Mouse (Mus musculus) adrenal gland, adult 8-10 months (tissue): Measurements from ENCODE around the gene Gm3159. TPM values are rescaled to one million over a fixed set of nuclear protein-coding genes. Genes with fewer than 3 reads are reported as not detected.
"Not testable (repeated sequence)": the region's sequence is repeated elsewhere in the genome, so short reads cannot be mapped to it uniquely, and the experiment has no call there.

Experiments
- DNase-seq: peaks from one replicate; pipeline ENCODE4 v3.0.0; 2022
- total RNA-seq, 4 experiments: library from RNA; stranded (reverse); gene quantifications; 2 replicates each; pipeline ENCODE4 v1.2.4; 2022

Gm3159 gene
- total RNA-seq, result not detected

DNA sequence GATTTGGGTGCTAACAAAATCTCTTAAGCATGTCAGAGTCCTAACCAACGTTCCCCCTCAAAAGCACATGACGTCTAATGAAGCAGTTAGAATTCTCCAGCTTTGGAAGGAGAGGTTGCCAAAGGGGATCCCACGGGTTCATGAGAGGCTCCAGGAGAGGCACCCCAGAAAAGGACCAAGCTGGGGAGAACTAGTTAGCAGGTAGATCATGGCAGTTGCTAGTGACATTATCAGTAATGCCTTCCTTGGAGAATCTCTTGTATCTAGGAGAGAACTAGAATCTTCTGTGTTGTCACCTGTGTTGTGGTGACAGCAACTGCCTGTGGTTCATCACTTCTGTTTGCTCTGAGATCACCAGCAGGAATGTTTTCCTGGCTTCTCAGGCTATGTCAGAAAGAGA is at the start of gene Gm3159:
Gene Gm3159, plus strand, starts transcription at position 301 of the 400 bp plus-strand sequence.
- DNase-seq, result not testable (repeated sequence)

DNA sequence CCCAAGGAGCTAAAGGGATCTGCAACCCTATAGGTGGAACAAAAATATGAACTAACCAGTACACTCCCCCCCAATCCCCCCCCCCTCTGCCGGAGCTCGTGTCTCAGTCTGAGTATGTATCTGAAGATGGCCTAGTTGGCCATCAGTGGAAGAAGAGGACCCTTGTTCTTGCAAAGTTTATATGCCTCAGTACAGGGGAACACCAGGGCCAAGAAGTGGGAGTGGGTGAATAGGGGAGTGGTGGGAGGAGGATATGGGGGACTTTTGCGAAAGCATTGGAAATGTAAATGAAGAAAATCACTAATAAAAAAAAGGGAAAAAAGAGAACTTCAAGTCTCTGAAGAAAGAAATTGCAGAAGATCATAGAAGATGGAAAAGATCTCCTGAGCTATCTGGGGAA is 28.3 kb upstream of the Gm3159 start:
- DNase-seq, result not testable (repeated sequence)

DNA sequence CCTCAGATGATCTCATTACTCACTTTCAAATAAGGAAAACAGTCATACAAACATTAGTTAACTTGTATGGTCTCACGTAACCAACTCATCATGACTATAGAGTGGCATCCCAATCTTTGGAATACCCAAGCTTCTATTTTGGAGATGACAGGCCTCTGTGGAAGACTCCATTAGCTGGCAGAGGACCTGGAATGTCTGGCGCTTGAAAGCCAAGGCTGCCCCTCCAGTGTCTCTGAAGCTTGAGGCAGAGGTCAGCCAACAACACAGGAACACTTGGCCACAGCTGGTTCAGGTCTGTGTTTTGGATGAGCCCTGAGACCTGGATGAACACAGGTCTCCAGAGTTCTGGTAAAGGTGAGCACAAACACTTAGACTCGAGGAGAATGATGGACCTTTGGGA is 27.6 kb upstream of the Gm3159 start:
- DNase-seq, result not testable (repeated sequence)

DNA sequence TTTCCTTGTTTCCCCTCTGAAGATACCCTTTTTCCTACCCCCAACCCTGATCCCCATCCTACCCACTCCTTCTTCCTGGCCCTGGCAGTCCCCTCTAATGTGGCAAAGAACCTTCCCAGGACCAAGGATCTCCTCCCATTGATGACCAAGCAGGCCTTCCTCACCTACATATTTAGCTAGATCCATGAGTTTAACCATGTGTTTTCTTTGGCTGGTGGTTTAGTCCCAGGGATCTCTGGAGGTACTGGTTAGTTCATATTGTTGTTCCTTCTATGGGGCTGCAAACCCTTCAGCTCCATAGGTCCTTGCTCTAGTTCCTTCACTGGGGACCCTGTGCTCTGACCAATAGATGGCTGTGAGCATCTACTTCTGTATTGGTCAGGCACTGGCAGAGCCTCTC is 19.5 kb upstream of the Gm3159 start:
- DNase-seq, result not testable (repeated sequence)

DNA sequence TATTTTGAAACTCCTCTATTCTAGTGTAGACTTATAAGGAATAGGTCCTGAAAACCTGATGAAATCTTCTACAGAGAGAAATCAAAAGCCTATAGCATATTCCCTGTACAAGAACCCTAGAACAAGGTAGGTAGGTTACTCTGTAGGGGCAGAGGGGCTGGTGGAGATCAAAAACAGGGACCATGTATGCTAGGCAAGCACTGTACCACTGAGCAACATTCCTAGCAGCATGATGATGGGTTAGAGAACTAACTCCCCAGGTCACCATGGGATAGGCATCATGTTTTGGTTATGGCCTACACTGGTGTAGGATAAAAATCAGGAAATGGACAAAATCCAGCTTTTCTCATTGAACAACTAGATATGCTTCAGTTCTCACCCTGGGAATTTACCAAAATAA is 11.7 kb upstream of the Gm3159 start:
- DNase-seq, result not testable (repeated sequence)

DNA sequence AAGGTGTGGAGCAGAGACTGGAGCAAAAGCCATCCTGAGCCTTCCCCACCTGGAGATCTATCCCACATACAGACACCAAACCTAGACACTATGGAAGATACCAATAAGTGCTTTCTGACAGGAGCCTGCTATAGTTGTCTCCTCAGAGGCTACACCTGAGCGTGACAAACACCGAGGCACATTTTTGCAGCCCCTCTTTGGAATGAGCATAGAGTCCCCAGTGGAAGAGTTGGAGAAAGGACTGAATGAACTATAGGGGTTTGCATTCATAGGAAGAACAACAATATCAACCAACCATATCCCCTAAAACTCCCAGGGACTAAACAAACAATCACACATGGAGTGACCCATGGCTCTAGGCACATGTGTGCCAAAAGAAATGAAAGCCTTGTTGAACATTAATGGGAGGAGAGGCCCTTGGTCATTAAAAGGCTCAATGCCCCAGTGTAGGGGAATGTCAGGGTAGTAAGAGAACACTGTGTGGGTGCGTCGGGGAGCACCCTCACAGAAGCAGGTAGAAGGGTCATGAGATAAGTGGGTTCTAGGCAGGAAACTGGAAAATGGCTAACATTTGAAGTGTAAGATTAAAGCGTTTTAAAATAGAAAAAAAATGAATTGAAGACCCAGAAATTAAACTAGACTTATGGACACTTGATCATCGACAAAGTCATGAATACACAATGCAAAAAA is 4.3 kb upstream of the Gm3159 start:
- DNase-seq, result not testable (repeated sequence)

DNA sequence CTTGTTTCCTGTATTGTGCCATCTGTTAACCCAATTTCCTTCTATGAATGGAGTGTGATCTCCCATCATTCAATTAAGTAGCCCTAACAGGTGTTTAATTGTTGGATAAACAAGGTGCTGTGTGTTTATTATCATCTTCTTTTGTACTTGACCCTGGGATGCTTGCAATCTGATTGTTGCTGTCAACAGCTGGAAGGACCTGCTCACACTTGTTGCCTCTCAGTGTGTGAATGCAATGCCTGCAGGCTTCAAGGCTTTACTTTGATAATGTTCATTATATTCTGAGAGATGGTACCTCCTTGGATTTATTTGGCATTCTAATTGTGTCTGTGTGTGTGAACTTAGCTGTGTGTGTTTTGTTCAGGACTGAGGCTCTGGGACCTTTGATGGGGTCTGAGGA is 1.3 kb downstream of the Gm3159 start:
- not testable (repeated sequence) for DNase-seq

DNA sequence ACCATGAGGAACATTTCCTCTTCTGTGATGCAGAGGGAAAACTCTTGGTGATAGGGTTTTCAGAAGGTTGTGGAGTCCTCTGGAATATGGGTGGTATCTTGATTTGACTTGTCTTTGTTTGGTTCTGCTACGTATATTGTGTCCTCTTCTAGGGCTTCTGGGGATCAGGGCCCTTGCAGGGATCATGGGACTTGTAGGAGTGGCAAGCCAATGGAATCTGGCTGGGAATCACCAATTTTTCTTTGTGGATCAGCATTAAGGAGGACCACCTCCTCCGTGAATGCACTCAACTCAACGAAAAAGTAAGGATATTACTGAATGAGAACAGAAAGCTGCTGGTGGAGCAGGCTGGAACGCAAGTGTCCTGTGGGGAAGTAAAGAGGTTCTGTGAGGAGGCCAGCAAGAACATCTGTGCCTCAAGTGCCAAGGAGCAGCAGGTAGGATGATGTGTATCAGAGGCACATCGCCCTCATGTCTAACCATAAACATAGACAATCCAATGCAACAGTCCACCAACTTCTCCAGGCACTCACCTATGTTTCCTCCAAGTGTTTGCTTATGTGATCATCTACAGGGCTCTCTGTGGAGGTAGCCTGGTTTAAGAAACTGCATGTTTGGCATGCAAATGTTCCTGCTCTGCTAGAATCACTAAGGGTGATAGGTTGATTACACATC is 2.9 kb downstream of the Gm3159 start:
- DNase-seq, result not testable (repeated sequence)

DNA sequence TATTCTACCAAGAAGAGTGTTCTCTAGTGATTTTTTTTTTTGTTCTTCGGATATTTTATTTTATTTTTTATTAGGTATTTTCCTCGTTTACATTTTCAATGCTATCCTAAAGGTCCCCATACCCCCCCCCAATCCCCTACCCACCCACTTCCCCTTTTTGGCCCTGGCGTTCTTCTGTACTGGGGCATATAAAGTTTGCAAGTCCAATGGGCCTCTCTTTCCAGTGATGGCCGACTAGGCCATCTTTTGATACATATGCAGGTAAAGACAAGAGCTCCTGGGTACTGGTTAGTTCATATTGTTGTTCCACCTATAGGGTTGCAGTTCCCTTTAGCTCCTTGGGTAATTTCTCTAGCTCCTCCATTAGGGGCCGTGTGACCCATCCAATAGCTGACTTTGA is 3.9 kb downstream of the Gm3159 start:
- DNase-seq, result not testable (repeated sequence)

DNA sequence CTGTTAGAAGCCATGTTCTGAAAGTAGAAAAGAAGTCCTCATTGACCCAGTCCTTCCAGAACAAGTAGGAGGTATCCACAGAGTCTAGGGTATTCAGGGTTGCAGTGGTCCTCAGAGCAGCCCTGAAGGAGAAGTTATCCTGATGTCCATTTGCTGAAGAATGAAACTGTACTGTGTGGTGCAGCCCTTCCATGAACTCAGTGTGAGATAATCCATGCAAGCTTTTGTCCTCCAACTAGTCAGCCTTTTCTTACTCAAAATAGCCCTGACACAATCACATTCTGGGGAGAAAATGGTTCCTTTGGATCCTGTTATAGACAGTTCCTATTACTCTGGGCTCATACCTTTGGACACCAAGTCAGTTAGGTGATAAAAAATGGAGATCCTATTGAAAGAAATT is 6.5 kb downstream of the Gm3159 start:
- DNase-seq, result not testable (repeated sequence)

DNA sequence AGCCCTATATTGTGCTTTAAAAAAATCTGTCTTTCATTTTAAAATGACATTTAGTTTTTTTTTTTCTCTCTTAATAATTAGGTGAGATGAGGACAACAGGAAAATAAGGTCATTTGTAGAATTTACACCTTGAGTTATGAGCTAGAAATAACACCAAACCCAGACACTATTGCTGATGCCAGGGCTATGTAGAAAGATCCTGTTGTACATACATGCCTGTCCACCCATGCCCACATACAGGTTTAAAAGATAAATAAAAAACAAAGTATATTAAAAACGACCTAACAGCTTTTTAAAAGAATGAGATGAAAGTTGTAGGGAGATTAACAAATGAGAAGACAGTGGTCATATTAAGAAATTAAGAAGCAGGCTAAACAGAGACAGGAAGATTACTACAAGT is 12.6 kb downstream of the Gm3159 start:
- DNase-seq, result not testable (repeated sequence)

DNA sequence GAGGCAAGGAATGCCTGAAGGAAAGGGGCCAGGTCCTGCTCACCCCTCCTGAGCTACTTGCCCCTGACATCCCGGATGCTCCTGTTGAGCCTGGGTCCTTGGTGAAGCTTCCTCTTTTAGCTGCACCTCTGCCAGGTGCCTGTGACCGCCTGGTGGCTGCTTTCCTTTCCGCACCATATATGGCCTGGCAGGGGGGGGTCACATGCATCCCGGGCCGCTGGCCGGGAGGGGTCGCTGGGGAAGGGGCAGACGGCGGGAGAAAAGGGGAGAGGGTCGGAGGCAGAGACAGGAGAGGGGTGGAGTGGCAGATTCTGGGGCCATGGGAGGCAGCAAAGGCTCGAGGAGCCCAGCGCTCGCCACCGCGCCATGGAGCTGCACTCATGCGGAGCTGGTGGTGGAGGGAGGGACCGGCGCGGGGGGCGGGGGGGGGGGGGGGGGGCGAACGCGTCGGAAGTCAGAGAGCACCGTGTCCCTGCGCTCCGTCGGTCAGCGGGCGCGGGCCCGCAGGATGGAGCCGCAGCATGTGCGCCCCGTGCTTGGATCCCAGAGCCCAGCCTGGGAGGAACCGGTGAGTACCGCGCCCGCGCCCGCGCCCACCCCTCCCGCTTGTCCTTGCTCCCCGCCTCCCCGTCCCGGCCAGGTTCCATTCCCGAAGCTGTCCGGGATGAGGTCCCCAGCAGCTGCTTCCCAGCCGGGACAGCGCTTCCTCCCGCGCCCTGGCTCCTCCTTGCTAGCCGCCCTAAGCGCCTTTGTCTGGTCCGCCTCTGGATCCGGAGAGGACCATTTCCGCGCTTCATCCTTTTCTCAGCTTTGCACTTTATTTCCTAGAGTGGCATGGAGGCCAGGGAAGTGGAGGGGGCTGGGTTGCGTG is 17.9 kb downstream of the Gm3159 start, which contains the start of gene Gm3164:
Gene Gm3164, plus strand, starts transcription at position 484 of the 871 bp plus-strand sequence.
- not testable (repeated sequence) for DNase-seq

DNA sequence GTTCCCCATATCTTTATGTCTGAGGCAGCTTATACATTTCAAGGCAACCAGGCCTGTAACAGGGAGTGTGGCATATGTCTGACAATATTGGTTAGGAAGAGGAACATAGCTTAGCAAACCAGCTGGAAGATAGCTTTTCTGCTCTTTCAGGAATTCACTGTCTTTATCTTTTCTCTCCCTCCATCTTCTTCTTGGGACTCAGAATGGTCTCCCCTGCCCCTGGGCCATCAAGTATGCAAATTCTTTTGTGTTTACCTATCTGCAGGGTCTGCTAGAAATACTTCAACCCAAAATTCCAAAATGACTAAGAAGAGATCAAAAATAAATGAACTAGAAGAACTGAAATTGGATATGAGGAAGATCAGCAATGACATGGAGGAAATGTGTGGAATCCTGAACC is 33.4 kb downstream of the Gm3159 start, which contains the start of gene Gm3173:
Gene Gm3173, plus strand, starts transcription at position 301 of the 400 bp plus-strand sequence.
- DNase-seq, result not testable (repeated sequence)

Other genes starting within 250 kb of the Gm3159 start
- not detected for gene Gm3127, start 232.5 kb upstream of the Gm3159 start, total RNA-seq
- gene Gm2974, start 214.9 kb upstream of the Gm3159 start, total RNA-seq, result not detected
- not detected for gene Gm3138, start 147.9 kb upstream of the Gm3159 start, total RNA-seq
- gene Gm3149, start 80.2 kb upstream of the Gm3159 start, total RNA-seq, result not detected
- under 1 TPM in 1 of 4 experiments, not detected in 3; 0.30 TPM for gene 2610042L04Rik, start 62.8 kb upstream of the Gm3159 start, total RNA-seq
- under 1 TPM in 1 of 4 experiments, not detected in 3; 0.31 TPM for gene Gm3164, start 17.9 kb downstream of the Gm3159 start, total RNA-seq
- gene Gm3173, start 33.5 kb downstream of the Gm3159 start, total RNA-seq, result 1 to 10 TPM in 1 of 4 experiments, not detected in 3; 1.1 TPM
- gene Gm3182, start 84.2 kb downstream of the Gm3159 start, total RNA-seq, result not detected
- gene Gm3047, start 157.9 kb downstream of the Gm3159 start, total RNA-seq, result not detected
- not detected for gene Gm8159, start 234.8 kb downstream of the Gm3159 start, total RNA-seq